Mouse (Mus musculus): ENCODE measurements at regions not wholly inside any gene's neighbourhood (a gene's known extent, or its start where the extent isn't known, plus 50 kb on each side); places are given as distances from the start of the nearest gene placed in this dataset.
"Not testable (repeated sequence)": the region's sequence is repeated elsewhere in the genome, so short reads cannot be mapped to it uniquely, and the experiment has no call there.

DNA sequence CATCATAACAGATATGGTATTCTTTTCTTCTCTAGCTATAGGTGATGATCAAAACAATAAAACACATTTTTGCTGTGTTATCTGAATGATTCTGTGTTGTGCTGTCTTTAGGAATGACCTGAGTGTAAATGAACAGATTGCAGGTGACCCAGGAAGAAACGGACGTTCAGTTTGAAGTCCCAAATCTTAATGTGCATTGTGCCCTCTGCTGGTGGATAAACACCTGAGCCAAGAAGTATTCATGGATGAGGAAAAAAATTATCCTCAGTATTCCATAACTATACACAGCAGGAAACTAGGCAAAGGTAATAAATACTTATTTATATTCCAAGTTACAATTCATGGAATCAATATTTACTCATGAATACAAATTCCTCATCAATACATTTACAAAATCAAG, 384.3 kb upstream of the Dab2 start:
- TF ChIP-seq GATA1 (IDR thresholded peaks at IDR 0.05; ENCODE audit: low read length) (no peak), TAL1 (IDR thresholded peaks at IDR 0.05; ENCODE audit: low read length) (no peak)
- Histone ChIP-seq H3K4me3 (replicated peaks) (no peak overlapping the region), H3K27me3 (ENCODE audit: control insufficient read depth) (no peaks in the 10 kb centered on the region), H3K36me3 (ENCODE audit: control insufficient read depth) (no peaks in the 10 kb centered on the region), H3K9me3 (ENCODE audit: control insufficient read depth, low read length) (no peaks in the 10 kb centered on the region), H3K4me1 (ENCODE audit: control insufficient read depth) (no peaks in the 10 kb centered on the region)

DNA sequence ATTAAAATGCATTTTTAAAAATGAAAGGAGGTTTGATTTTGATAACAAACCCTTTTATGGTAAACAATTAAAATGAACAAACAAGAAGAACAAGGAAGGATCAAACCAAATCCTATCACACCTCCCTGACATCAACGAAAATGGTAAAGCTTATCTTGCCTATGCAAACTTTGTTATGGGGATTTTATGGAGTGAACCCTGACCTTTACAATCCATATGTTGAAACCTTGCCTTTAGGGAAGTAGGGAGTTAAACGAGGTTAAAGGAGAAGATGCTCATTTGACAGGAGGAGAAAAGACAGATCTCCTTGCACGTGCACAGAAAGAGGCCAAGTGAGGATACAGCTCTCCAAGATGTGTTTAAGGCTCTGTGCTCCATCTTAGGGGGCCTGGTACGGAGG, 379.5 kb upstream of the Dab2 start:
- H3K4me3 ChIP-seq (replicated peaks), result no peak overlapping the region
- TF ChIP-seq GATA1 (IDR thresholded peaks at IDR 0.05; ENCODE audit: low read length), result no peak
- no peak for TF ChIP-seq TAL1 (IDR thresholded peaks at IDR 0.05; ENCODE audit: low read length)
- no peaks in the 10 kb centered on the region for H3K36me3 ChIP-seq (ENCODE audit: control insufficient read depth)
- H3K9me3 ChIP-seq (ENCODE audit: control insufficient read depth, low read length), result no peaks in the 10 kb centered on the region
- H3K4me1 ChIP-seq (ENCODE audit: control insufficient read depth), result no peaks in the 10 kb centered on the region
- H3K27me3 ChIP-seq (ENCODE audit: control insufficient read depth), result no peaks in the 10 kb centered on the region

DNA sequence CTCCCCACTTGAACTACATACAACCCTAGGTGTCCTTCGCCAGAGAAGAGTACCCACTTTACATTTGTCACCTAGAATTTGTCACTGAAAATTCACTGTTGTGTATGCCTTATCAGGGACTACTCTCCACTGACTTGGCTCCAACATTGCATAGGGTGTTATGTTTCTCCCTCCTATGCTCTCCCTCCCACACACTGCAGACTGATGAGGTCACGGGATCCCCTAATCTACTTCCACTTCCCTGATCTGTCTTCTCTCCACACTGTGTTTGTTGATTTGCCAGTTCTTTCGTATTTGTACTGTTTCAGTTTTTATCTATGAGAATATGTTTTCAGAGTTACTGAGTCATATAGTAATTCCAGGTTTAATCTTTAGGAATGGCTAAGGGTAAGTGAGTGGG, 371.8 kb upstream of the Dab2 start:
- H3K9me3 ChIP-seq (ENCODE audit: control insufficient read depth, low read length), result no peaks in the 10 kb centered on the region
- no peaks in the 10 kb centered on the region for H3K4me1 ChIP-seq (ENCODE audit: control insufficient read depth)
- no peaks in the 10 kb centered on the region for H3K27me3 ChIP-seq (ENCODE audit: control insufficient read depth)
- no peaks in the 10 kb centered on the region for H3K36me3 ChIP-seq (ENCODE audit: control insufficient read depth)
- no peak for TF ChIP-seq TAL1 (IDR thresholded peaks at IDR 0.05; ENCODE audit: low read length)
- TF ChIP-seq GATA1 (IDR thresholded peaks at IDR 0.05; ENCODE audit: low read length), result no peak
- no peak overlapping the region for H3K4me3 ChIP-seq (replicated peaks)

DNA sequence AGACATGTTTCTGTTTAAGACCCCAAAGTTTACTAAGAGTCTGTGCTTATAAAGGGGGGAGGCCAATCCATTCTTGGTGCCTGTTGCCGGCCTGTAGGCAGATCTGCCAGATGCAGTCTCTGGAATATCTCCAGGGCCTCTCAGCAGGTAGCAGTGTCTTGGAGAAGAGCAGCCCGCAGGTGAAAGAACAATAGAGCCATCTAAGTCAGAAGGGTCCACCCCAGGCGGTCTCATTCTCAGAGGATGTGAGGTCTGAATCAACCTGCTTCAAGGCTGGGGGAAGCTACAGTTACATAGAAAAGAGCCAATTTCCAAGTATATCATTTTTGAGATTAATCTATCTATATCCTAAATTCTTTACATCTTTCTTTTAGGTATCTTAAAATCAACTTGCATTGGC, 366.0 kb upstream of the Dab2 start:
- TF ChIP-seq TAL1 (IDR thresholded peaks at IDR 0.05; ENCODE audit: low read length) (no peak), GATA1 (IDR thresholded peaks at IDR 0.05; ENCODE audit: low read length) (no peak)
- Histone ChIP-seq H3K4me3 (replicated peaks) (no peak overlapping the region), H3K9me3 (ENCODE audit: control insufficient read depth, low read length) (no peaks in the 10 kb centered on the region), H3K27me3 (ENCODE audit: control insufficient read depth) (no peaks in the 10 kb centered on the region), H3K36me3 (ENCODE audit: control insufficient read depth) (no peaks in the 10 kb centered on the region), H3K4me1 (ENCODE audit: control insufficient read depth) (no peaks in the 10 kb centered on the region)

DNA sequence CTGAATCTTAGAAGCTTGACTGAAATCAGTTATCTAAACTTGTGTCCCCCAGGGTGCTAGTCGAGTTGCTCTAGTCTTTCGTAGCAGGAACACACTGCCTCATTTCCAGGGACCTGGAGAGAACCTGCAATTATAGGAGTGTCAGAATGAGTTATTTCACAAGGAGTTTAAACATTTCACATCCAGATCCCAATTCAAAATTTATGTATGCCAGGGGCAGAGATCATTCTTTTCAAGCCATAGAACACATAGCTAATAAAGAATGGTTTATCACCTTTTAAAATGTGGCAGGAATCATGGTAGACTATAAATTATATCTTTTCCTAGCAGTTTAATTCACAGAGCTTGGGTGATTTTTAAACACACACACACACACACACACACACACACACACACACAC, 358.6 kb upstream of the Dab2 start:
- H3K9me3 ChIP-seq (ENCODE audit: control insufficient read depth, low read length), result no peaks in the 10 kb centered on the region
- H3K27me3 ChIP-seq (ENCODE audit: control insufficient read depth), result no peaks in the 10 kb centered on the region
- no peaks in the 10 kb centered on the region for H3K4me1 ChIP-seq (ENCODE audit: control insufficient read depth)
- TF ChIP-seq GATA1 (IDR thresholded peaks at IDR 0.05; ENCODE audit: low read length), result no peak
- TF ChIP-seq TAL1 (IDR thresholded peaks at IDR 0.05; ENCODE audit: low read length), result no peak
- H3K36me3 ChIP-seq (ENCODE audit: control insufficient read depth), result no peaks in the 10 kb centered on the region
- H3K4me3 ChIP-seq (replicated peaks), result no peak overlapping the region

DNA sequence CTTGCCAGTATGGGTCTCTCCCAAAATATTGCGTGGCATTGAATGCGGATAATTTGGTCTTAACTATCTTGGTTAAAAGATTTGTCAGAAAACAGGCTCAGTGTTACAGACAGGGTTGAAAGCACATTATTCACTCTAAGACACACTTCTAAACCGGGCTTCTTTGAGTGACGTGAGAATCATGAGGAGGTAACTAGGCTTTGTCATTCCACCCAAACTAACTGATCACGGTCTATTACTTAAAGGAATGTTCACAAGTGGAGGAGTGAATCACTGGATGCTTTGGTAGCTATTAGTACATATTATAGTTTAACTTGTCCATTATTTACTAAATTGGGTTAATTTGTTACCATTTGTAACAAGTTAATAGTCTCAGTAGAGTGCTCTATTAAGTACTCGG, 352.9 kb upstream of the Dab2 start:
- Histone ChIP-seq H3K4me3 (replicated peaks) (no peak overlapping the region), H3K4me1 (ENCODE audit: control insufficient read depth) (no peaks in the 10 kb centered on the region), H3K27me3 (ENCODE audit: control insufficient read depth) (no peaks in the 10 kb centered on the region), H3K36me3 (ENCODE audit: control insufficient read depth) (no peaks in the 10 kb centered on the region), H3K9me3 (ENCODE audit: control insufficient read depth, low read length) (no peaks in the 10 kb centered on the region)
- TF ChIP-seq GATA1 (IDR thresholded peaks at IDR 0.05; ENCODE audit: low read length) (no peak), TAL1 (IDR thresholded peaks at IDR 0.05; ENCODE audit: low read length) (no peak)

DNA sequence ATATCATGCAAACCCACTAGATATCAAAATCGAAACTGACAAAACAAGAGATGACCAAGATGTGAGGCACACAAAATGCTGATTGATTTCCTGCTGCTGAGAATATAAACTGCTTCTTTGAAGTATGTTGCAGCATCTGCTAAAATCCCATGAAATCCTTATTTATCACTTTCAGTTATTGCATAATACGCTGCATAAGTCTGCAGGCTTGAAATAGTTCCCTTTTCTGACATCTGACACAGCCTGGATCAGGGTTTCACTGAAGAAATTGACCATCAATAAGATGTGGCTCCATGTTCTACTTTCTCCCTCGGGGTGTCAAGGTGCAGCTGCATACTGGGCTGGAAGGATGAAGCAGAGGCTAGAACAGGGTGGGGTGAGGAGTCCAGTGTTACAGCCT, 348.7 kb upstream of the Dab2 start:
- no peak for TF ChIP-seq GATA1 (IDR thresholded peaks at IDR 0.05; ENCODE audit: low read length)
- TF ChIP-seq TAL1 (IDR thresholded peaks at IDR 0.05; ENCODE audit: low read length), result no peak
- Histone ChIP-seq H3K4me3 (replicated peaks) (no peak overlapping the region), H3K9me3 (ENCODE audit: control insufficient read depth, low read length) (no peaks in the 10 kb centered on the region), H3K36me3 (ENCODE audit: control insufficient read depth) (no peaks in the 10 kb centered on the region), H3K4me1 (ENCODE audit: control insufficient read depth) (no peaks in the 10 kb centered on the region), H3K27me3 (ENCODE audit: control insufficient read depth) (no peaks in the 10 kb centered on the region)

DNA sequence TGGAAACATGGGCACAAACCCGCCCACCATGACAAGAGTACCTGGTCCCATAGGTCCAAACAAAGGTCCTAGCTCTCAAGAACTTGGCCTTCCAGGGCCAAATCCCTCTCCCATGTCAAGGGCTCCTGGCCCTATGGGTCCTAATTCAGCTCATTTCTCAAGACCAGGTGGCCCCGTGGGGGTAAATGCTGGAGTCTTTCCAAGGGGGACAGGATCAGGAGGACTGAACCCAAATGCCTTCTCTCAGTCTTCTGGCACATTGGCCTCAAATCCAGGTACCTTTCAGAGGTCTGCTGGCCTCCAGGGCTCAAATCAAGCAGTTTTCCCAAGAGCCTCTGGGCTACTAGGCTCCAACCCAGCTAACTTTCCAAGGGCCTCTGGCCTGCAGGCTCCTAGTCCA, 347.9 kb upstream of the Dab2 start:
- not testable (repeated sequence) for H3K4me1 ChIP-seq (ENCODE audit: control insufficient read depth); H3K36me3 ChIP-seq (ENCODE audit: control insufficient read depth); H3K4me3 ChIP-seq (replicated peaks); H3K27me3 ChIP-seq (ENCODE audit: control insufficient read depth); H3K9me3 ChIP-seq (ENCODE audit: control insufficient read depth, low read length)

DNA sequence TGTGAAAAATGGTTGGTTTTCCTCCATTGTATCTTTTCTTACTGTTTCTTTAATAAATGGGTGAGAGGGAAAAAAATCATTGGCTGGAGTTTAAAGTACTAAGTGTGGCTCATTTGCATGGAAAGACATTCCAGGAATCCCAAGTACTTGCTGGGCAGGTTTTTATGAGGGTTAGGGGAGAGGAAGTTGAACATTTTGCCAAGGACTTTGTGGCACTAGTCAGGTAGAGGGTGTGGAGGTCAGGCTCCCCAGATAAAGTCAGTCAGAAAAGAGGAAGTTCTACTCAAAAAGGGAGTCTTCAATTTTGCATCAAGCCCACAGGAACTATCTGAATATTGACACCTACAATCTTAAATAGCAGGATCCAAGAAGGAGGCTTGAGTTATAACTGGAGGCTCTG, 346.5 kb upstream of the Dab2 start:
- H3K36me3 ChIP-seq (ENCODE audit: control insufficient read depth), result no peaks in the 10 kb centered on the region
- TF ChIP-seq GATA1 (IDR thresholded peaks at IDR 0.05; ENCODE audit: low read length) (no peak), TAL1 (IDR thresholded peaks at IDR 0.05; ENCODE audit: low read length) (no peak)
- H3K4me3 ChIP-seq (replicated peaks), result no peak overlapping the region
- no peaks in the 10 kb centered on the region for H3K9me3 ChIP-seq (ENCODE audit: control insufficient read depth, low read length)
- H3K27me3 ChIP-seq (ENCODE audit: control insufficient read depth), result no peaks in the 10 kb centered on the region
- no peaks in the 10 kb centered on the region for H3K4me1 ChIP-seq (ENCODE audit: control insufficient read depth)

DNA sequence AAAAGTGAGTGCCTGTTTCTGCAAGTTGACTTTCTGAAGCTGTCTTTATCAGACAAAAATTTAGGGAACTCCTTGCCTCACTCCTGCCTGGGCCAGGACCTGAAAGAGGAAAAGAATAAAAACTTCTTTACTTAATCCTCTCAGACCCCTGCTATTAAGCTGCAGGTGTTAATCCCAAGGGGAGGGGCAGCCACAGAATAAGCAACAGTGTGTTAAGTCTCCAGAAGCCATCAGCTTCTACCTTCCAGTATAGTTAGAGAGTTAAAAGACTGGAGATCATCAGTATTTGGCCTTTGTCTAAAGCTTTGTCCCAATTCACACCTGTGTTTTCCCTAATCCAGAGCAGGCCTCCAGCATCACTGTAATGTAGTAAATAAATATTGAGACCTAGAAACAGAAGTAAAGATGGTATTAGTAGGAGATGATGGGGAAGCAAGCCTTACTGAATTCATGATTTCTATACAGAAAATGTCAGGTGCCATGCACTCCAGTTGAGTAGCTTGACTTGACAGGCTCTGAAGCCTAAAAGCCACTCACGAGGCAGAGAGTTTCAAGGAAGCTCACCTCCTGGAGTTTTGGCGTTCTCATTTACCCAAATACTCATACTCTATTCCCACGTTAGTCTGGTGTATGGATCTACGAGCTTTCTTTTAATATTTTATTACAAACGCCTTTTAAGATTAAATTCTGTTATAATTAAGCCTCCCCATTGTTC, 308.1 kb upstream of the Dab2 start:
- no peaks in the 10 kb centered on the region for H3K4me1 ChIP-seq (ENCODE audit: control insufficient read depth)
- no peaks in the 10 kb centered on the region for H3K9me3 ChIP-seq (ENCODE audit: control insufficient read depth, low read length)
- TF ChIP-seq GATA1 (IDR thresholded peaks at IDR 0.05; ENCODE audit: low read length) (no peak), TAL1 (IDR thresholded peaks at IDR 0.05; ENCODE audit: low read length) (no peak)
- H3K27me3 ChIP-seq (ENCODE audit: control insufficient read depth), result no peaks in the 10 kb centered on the region
- H3K4me3 ChIP-seq (replicated peaks), result no peak overlapping the region
- no peaks in the 10 kb centered on the region for H3K36me3 ChIP-seq (ENCODE audit: control insufficient read depth)

DNA sequence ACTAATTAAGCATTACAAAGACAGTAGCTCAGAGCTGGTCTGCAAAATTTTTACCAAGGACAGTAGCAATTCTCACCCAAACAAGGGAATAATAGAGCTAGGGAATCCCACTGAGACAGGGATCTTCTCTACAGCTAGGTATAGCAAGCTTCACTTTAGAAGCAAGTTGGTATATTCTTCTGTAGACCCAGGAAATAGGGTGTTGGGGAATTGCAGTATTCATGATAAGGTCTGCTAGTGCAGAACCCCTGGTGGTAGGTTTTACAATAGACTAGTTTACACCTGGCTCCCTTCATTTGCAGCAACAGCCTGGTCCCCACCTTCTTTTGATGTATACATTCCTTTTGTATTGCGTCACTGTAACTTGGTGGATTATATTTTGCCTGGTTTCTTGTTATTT, 307.4 kb upstream of the Dab2 start:
- H3K4me1 ChIP-seq (ENCODE audit: control insufficient read depth); H3K27me3 ChIP-seq (ENCODE audit: control insufficient read depth); H3K4me3 ChIP-seq (replicated peaks); H3K36me3 ChIP-seq (ENCODE audit: control insufficient read depth); H3K9me3 ChIP-seq (ENCODE audit: control insufficient read depth, low read length): not testable (repeated sequence)
